Mouse (Mus musculus) stomach, embryonic 16.5 days (tissue): ENCODE data around the gene Rabl3. TPM values are rescaled to one million over a fixed set of nuclear protein-coding genes. Genes with fewer than 3 reads are reported as not detected.

ENCODE experiments used
- ATAC-seq: fragments of 200-750 bp; cut with Nextera tagmentation; 2 replicates; pipeline ENCODE4 v1.8.0; 2017; ENCODE audit warnings: moderate number of reproducible peaks, moderate TSS enrichment; ENCODE audit not compliant: insufficient read depth, low FRiP score
- H3K27ac ChIP-seq: fragments of 300-500 bp; sonication (generic); 2 replicates; pipeline ENCODE4 v1.5.1; 2014; ENCODE audit warnings: low read length
- H3K27me3 ChIP-seq: fragments of 300-500 bp; sonication (generic); 2 replicates; pipeline ENCODE4 v1.6.1; 2014; ENCODE audit warnings: low read length, control low read depth, mixed read lengths; ENCODE audit not compliant: control insufficient read depth, insufficient read depth
- H3K36me3 ChIP-seq: fragments of 300-500 bp; sonication (generic); 2 replicates; pipeline ENCODE4 v1.6.1; 2014; ENCODE audit warnings: low read length; ENCODE audit not compliant: control insufficient read depth, insufficient read depth
- H3K4me1 ChIP-seq: fragments of 300-500 bp; sonication (generic); 2 replicates; pipeline ENCODE4 v1.6.1; 2014; ENCODE audit warnings: low read length, control low read depth, mixed read lengths; ENCODE audit not compliant: control insufficient read depth, insufficient read depth
- H3K4me2 ChIP-seq: fragments of 300-500 bp; sonication (generic); 2 replicates; pipeline ENCODE4 v1.6.1; 2014; ENCODE audit warnings: low read depth, low read length, mixed read lengths
- H3K4me3 ChIP-seq: fragments of 300-500 bp; sonication (generic); replicated peaks from 2 replicates; pipeline ENCODE4 v1.5.1; 2014; ENCODE audit warnings: mild to moderate bottlenecking, low read length
- H3K9ac ChIP-seq: fragments of 300-500 bp; sonication (generic); 2 replicates; pipeline ENCODE4 v1.6.1; 2014; ENCODE audit warnings: low read length
- H3K9me3 ChIP-seq: fragments of 300-500 bp; sonication (generic); replicated peaks from 2 replicates; pipeline ENCODE4 v1.6.1; 2016; ENCODE audit warnings: low read length, control low read depth; ENCODE audit not compliant: control insufficient read depth
- WGBS: fragments of 180-500 bp; shearing (Covaris S2); extraction: QIAGEN DNeasy Blood & Tissue Kit; methylation state at CpG from one replicate; pipeline ENCODE4 v1.1.7; 2014; 5-methylcytosine and 5-hydroxymethylcytosine counted together
- polyA plus RNA-seq: library from polyadenylated mRNA; unstranded; fragments of >200 nt; fragmentation: Nextera tagmentation; extraction: Ambion mirVana; gene quantifications from 2 replicates; pipeline ENCODE4 v1.2.1, GENCODE M21; 2015

Gene Rabl3
- polyA plus RNA-seq, 1 experiment from 2014 or later, result 22.4 TPM

DNA sequence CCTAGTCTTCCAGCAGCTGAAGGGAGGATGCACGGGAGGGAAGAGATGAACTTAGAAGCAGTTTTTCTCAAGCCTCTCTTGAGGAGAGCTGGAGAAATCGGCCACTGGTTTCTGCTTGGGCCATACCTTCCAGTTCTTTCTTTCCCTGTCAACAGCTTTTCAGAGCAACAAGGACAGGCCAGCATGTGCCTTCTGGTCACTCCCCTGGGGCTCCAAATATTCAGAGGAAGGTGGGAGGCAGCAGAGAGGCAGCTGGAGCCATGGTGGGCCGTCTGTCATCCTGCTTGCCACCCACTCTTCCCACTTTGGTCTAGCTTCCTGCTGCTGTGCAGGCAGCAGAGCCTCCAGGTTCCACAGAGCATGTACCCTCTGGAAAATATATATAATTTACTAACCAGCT lies 78.0 kb downstream of the Rabl3 start:
- no peaks in the 10 kb centered on the region for H3K9me3 ChIP-seq
- H3K4me1 ChIP-seq, result no peaks in the 10 kb centered on the region
- 37% methylated on average over 3 of the region's 3 CpGs for WGBS
- no peak for ATAC-seq
- H3K27me3 ChIP-seq, result no peaks in the 10 kb centered on the region
- H3K36me3 ChIP-seq, result no peaks in the 10 kb centered on the region
- H3K4me3 ChIP-seq, result no peak overlapping the region
- H3K9ac ChIP-seq, result no peak overlapping the region
- no peak overlapping the region for H3K27ac ChIP-seq
- H3K4me2 ChIP-seq, result no peak overlapping the region

Other genes starting within 250 kb of the Rabl3 start
- 2.6 and 3.6 TPM in 2 replicates for gene Stxbp5l, start 154.9 kb upstream of the Rabl3 start, polyA plus RNA-seq
- 20.1 and 21.3 TPM in 2 replicates for gene Gtf2e1, start 96 bp upstream of the Rabl3 start, polyA plus RNA-seq
- 2.1 TPM in 2 replicates for gene Hgd, start 40.3 kb downstream of the Rabl3 start, polyA plus RNA-seq
- gene Ndufb4, start 114.6 kb downstream of the Rabl3 start, polyA plus RNA-seq, result 57.4 and 64.0 TPM in 2 replicates
- gene Fstl1, start 237.0 kb downstream of the Rabl3 start, polyA plus RNA-seq, result 417 and 440 TPM in 2 replicates